8 mouse cellular contexts compared by ENCODE assay signal in the genomic region with DNA sequence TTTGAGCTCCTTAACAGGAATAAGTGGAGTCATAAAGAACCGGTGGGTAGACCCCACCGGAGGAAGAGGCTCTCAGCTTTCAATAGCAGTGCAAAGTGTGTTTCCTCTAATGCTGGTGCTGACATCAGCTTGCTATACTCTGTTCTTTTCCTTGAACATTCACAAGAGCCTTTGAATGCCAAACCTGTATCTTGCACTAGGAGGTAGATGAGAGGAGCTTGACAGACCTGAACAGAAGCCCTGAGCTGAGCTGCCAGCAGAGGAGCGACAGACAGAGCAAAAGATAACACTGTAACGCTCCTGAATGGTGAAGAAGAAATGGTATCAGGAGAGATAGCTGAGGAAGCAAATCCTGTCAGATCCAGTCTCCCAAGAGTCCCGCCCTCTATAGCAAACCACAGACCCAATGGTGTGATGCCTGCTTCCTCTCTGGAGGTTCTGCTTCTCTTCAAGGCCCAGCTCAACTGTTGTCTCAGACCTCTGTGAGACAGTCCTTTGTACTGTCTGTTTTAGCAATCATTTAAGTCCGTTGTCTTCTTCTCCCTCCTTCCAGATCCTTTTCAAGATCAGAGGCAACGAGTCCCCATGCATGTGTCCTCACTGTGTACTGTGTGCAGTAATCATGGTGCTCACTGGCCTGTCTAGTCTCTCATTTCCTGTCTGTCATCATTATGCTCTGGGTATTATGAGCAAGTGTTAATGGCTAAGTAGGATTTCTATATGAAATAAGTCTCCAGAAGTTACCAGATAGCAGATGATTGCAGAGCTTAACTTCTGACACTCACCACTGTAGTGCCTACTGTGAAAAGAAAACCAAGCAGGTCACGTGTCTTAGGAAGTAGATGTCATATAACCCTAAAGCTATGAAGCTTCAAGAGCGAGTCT. TPM values are rescaled to one million over a fixed set of nuclear protein-coding genes. Genes with fewer than 3 reads are reported as not detected.
A peak's percentile ranks its signal among the peaks of the same experiment; 100 is the strongest.
DNase-seq lines count a peak whose midpoint lies in the region; ATAC-seq and TF ChIP-seq lines count a peak whose summit lies in the region.

No protein-coding gene starts in this region.

- no peaks in the 10 kb centered on the region; the same call in 1 of the 2 replicates for H3K4me1 ChIP-seq in liver, adult 2 months (ENCODE audit: control insufficient read depth, insufficient read depth, low read length)
- peaks cover 32% of the 10 kb centered on the region for H3K4me1 ChIP-seq in bone marrow macrophage, adult 2 months (ENCODE audit: control insufficient read depth, insufficient read depth, low read length)
- peaks cover 15% of the 10 kb centered on the region for H3K4me1 ChIP-seq in heart, embryonic 15.5 days (replicated peaks)

- ATAC-seq in heart, embryonic 15.5 days (replicated peaks; ENCODE audit: insufficient number of reproducible peaks, insufficient read depth, low FRiP score, low read depth), result peak; percentile 43; the same call in 1 of the 2 replicates

- no peaks in the 10 kb centered on the region for H3K79me2 ChIP-seq in liver, adult 2 months (ENCODE audit: control insufficient read depth, insufficient read depth, low read length)
- H3K79me2 ChIP-seq in macrophage (ENCODE audit: inconsistent target), result no peaks in the 10 kb centered on the region

- no peaks in the 10 kb centered on the region for H3K9me3 ChIP-seq in heart, embryonic 15.5 days (replicated peaks)

- no peak overlapping the region for H3K4me3 ChIP-seq in liver, adult 2 months (ENCODE audit: insufficient read depth, low read depth, low read length)
- H3K4me3 ChIP-seq in bone marrow macrophage, adult 2 months (ENCODE audit: insufficient read depth, low read length), result peak overlapping the region; percentile 31
- no peak overlapping the region for H3K4me3 ChIP-seq in heart, embryonic 15.5 days
- H3K4me3 ChIP-seq in macrophage (ENCODE audit: inconsistent target), result no peak overlapping the region

- H3K27me3 ChIP-seq in liver, adult 2 months (ENCODE audit: control insufficient read depth, insufficient read depth, low read length), result no peaks in the 10 kb centered on the region
- H3K27me3 ChIP-seq in heart, embryonic 15.5 days, result no peaks in the 10 kb centered on the region

- DNase-seq in liver, adult 2 months (ENCODE audit: extremely low read depth, low read depth, low spot score), result peak; percentile 27
- DNase-seq in liver, result no peak
- DNase-seq in adrenal gland, postnatal 25 days, result no peak
- DNase-seq in gastrocnemius, postnatal 36 days, result no peak
- DNase-seq in layer of hippocampus, postnatal 10 days (ENCODE audit: low spot score in 2 of 2), result no peak

- no peak for TF ChIP-seq CTCF in liver, adult 2 months (IDR thresholded peaks at IDR 0.05; ENCODE audit: low read depth, low read length)
- TF ChIP-seq CTCF in bone marrow macrophage, adult 2 months (IDR thresholded peaks at IDR 0.05; ENCODE audit: low read depth, low read length), result no peak

- no peak for TF ChIP-seq POLR2A in liver, adult 2 months (IDR thresholded peaks at IDR 0.05; ENCODE audit: extremely low read depth, insufficient read depth, low read length)
- no peak for TF ChIP-seq POLR2A in bone marrow macrophage, adult 2 months (IDR thresholded peaks at IDR 0.05; ENCODE audit: borderline replicate concordance, low read depth, low read length)

- WGBS in liver, adult 2 months, result 72% methylated on average over 9 of the region's 9 CpGs
- WGBS in heart, embryonic 15.5 days, result 31% methylated on average over 9 of the region's 9 CpGs
- 21% methylated on average over 9 of the region's 9 CpGs for WGBS in macrophage (ENCODE audit: missing documents)

- peak overlapping the region; percentile 6; the same call in 1 of the 2 replicates for H3K4me2 ChIP-seq in heart, embryonic 15.5 days

- H3K36me3 ChIP-seq in liver, adult 2 months (ENCODE audit: control insufficient read depth, insufficient read depth, low read length), result no peaks in the 10 kb centered on the region
- no peaks in the 10 kb centered on the region for H3K36me3 ChIP-seq in heart, embryonic 15.5 days
- H3K36me3 ChIP-seq in macrophage (ENCODE audit: inconsistent target), result no peaks in the 10 kb centered on the region

- intact Hi-C loops in gastrocnemius, postnatal 36 days (cut with DNase I), result no loop called here

- H3K9ac ChIP-seq in liver, adult 2 months (ENCODE audit: low read depth, low read length), result no peak overlapping the region
- no peak overlapping the region for H3K9ac ChIP-seq in heart, embryonic 15.5 days

- peak overlapping the region; percentile 31; the same call in 1 of the 2 replicates for H3K27ac ChIP-seq in liver, adult 2 months (replicated peaks; ENCODE audit: insufficient read depth, low read depth, low read length)
- H3K27ac ChIP-seq in bone marrow macrophage, adult 2 months (ENCODE audit: insufficient read depth, low read depth, low read length), result peak overlapping the region; percentile 97
- peak overlapping the region; percentile 50 for H3K27ac ChIP-seq in heart, embryonic 15.5 days
- peak overlapping the region; percentile 97 for H3K27ac ChIP-seq in macrophage

RNA-seq across cellular contexts. Expression of a gene that starts 43.7 kb away (rescaled TPM):
- total RNA-seq in liver, adult 2 months (2014; rRNA removed), result 2.1 and 3.4 TPM in 2 replicates
- polyA plus RNA-seq in liver, adult 2 months (2012; rRNA removed), result 0.36 and 0.78 TPM in 2 replicates
- polyA plus RNA-seq in bone marrow macrophage, adult 2 months (2012; ENCODE audit: insufficient read depth, insufficient read length, missing spikeins), result 256 and 264 TPM in 2 replicates
- polyA plus RNA-seq in heart, embryonic 15.5 days (2015; fragmentation: Nextera tagmentation; extraction: Ambion mirVana), result 5.3 and 10.1 TPM in 2 replicates
- total RNA-seq in macrophage (2018; cell fraction: chromatin; rRNA removed), result 100 to 1,000 TPM in 8 of 26 experiments, 10 to 100 TPM in 18; 19.8 to 170 (median 74.5) TPM
- total RNA-seq in macrophage (2018; cell fraction: cytosol; rRNA removed), result 100 to 1,000 TPM in 9 of 26 experiments, 10 to 100 TPM in 17; 38.0 to 139 (median 90.4) TPM
- total RNA-seq in macrophage (2018; cell fraction: nucleus; rRNA removed), result 100 to 1,000 TPM in 12 of 26 experiments, 10 to 100 TPM in 14; 31.4 to 206 (median 98.5) TPM
- 61.1 to 168 TPM (median 87.5 TPM) in 3 replicates for polyA plus RNA-seq in macrophage (2018)
- 3.6 and 4.3 TPM in 2 replicates for total RNA-seq in adrenal gland, postnatal 25 days (2021)
- total RNA-seq in gastrocnemius, postnatal 36 days (2021), result 1 to 10 TPM in 1 of 2 experiments, under 1 TPM in 1; 0.91 to 1.4 TPM
- 10 to 100 TPM; 20.8 to 24.9 TPM for total RNA-seq in layer of hippocampus, postnatal 10 days (2021)

Comparison
In these comparisons a context has a peak if more than half of its experiments do, and no peak if none do; other contexts are left out.
1. H3K27ac ChIP-seq: peak in every context shown above with its lines; median percentile 97 in bone marrow macrophage, adult 2 months; 97 in macrophage; 50 in heart, embryonic 15.5 days; 31 in liver, adult 2 months.